Mouse (Mus musculus) heart, embryonic 16.5 days (tissue): ENCODE data around the gene Ubap2. TPM values are rescaled to one million over a fixed set of nuclear protein-coding genes. Genes with fewer than 3 reads are reported as not detected.

Source experiments
- ATAC-seq: fragments of 200-750 bp; cut with Nextera tagmentation; replicated peaks from 2 replicates; pipeline ENCODE4 v1.8.0; 2017; ENCODE audit warnings: moderate number of reproducible peaks; ENCODE audit not compliant: insufficient read depth, low FRiP score; ENCODE audit errors: extremely low read depth
- H3K27ac ChIP-seq: fragments of 300-500 bp; sonication (generic); 2 replicates; pipeline ENCODE4 v1.5.1; 2014; ENCODE audit warnings: mild to moderate bottlenecking, low read length, control low read depth, moderate library complexity
- H3K27me3 ChIP-seq: fragments of 300-500 bp; sonication (generic); 2 replicates; pipeline ENCODE4 v1.6.1; 2014; ENCODE audit warnings: low read length, mixed read lengths; ENCODE audit not compliant: control insufficient read depth, insufficient read depth
- H3K36me3 ChIP-seq: fragments of 300-500 bp; sonication (generic); 2 replicates; pipeline ENCODE4 v1.6.1; 2014; ENCODE audit not compliant: control insufficient read depth, insufficient read depth
- H3K4me1 ChIP-seq: fragments of 300-500 bp; sonication (generic); 2 replicates; pipeline ENCODE4 v1.6.1; 2014; ENCODE audit warnings: low read length, mixed read lengths; ENCODE audit not compliant: control insufficient read depth, insufficient read depth
- H3K4me2 ChIP-seq: fragments of 300-500 bp; sonication (generic); 2 replicates; pipeline ENCODE4 v1.6.1; 2014; ENCODE audit warnings: low read depth, mild to moderate bottlenecking, control low read depth, low read length
- H3K4me3 ChIP-seq: fragments of 300-500 bp; sonication (generic); 2 replicates; pipeline ENCODE4 v1.5.1; 2014; ENCODE audit warnings: mild to moderate bottlenecking, control low read depth, low read length
- H3K9ac ChIP-seq: fragments of 300-500 bp; sonication (generic); 2 replicates; pipeline ENCODE4 v1.6.1; 2014; ENCODE audit warnings: low read length, control low read depth
- H3K9me3 ChIP-seq: fragments of 300-500 bp; sonication (generic); replicated peaks from 2 replicates; pipeline ENCODE4 v1.6.1; 2016; ENCODE audit warnings: low read length; ENCODE audit not compliant: control insufficient read depth
- WGBS: fragments of 180-500 bp; shearing (Covaris S2); extraction: QIAGEN DNeasy Blood & Tissue Kit; methylation state at CpG from one replicate; pipeline ENCODE4 v1.1.7; 2014; 5-methylcytosine and 5-hydroxymethylcytosine counted together
- polyA plus RNA-seq: library from polyadenylated mRNA; unstranded; fragments of >200 nt; fragmentation: Nextera tagmentation; extraction: Ambion mirVana; gene quantifications from 2 replicates; pipeline ENCODE4 v1.2.1, GENCODE M21; 2015

Ubap2 gene
- polyA plus RNA-seq, 1 experiment from 2014 or later = 59.2 TPM

DNA sequence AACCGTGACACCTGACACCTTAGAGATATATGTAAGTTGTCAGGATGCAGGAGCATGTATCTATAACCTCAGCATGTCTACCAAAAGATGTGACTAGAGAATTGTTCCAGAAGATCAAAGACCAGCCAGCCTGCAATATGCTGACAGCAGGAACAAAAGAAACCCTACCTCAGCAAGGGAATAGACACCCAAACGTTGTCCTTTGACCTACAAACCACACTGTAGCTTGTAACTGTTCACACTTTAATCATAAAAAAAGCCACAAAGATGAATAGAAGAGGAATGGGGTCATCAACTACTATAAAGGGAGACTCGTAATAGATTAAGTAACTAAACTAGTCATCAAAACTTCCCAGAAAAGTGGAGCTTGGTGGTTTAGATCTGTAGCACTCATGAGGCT is 34.0 kb downstream of the Ubap2 start:
- H3K27ac ChIP-seq = no peak overlapping the region
- H3K4me2 ChIP-seq = no peak overlapping the region
- H3K4me3 ChIP-seq = no peak overlapping the region
- peaks cover 11% of the 10 kb centered on the region for H3K36me3 ChIP-seq
- peaks cover 3% of the 10 kb centered on the region; the same call in 1 of the 2 replicates for H3K4me1 ChIP-seq
- 66% methylated on average over 3 of the region's 3 CpGs for WGBS
- ATAC-seq = no peak
- H3K9ac ChIP-seq = no peak overlapping the region
- H3K9me3 ChIP-seq = no peaks in the 10 kb centered on the region
- no peaks in the 10 kb centered on the region for H3K27me3 ChIP-seq

DNA sequence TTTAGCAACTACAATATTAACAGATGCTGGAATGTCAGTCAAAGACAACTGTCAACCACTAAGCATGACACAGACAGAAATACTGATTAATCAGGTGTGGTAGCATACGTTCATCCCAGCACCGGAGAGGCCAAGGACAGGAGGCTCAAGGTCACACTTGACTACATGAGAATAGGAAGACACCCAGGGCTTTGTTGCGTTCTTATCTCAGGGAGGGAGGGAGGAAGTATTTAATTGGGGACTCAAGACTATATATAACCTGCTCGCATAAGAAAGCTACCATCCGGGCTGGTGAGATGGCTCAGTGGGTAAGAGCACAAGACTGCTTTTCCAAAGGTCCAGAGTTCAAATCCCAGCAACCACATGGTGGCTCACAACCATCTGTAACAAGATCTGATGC is 39.3 kb downstream of the Ubap2 start:
- Histone ChIP-seq H3K27me3 (no peaks in the 10 kb centered on the region), H3K4me1 (peaks cover 3% of the 10 kb centered on the region; the same call in 1 of the 2 replicates), H3K4me2 (no peak overlapping the region), H3K27ac (no peak overlapping the region), H3K36me3 (peaks cover 32% of the 10 kb centered on the region), H3K9me3 (no peaks in the 10 kb centered on the region), H3K9ac (no peak overlapping the region), H3K4me3 (no peak overlapping the region)
- WGBS = 54% methylated on average over 5 of the region's 5 CpGs
- ATAC-seq = no peak

DNA sequence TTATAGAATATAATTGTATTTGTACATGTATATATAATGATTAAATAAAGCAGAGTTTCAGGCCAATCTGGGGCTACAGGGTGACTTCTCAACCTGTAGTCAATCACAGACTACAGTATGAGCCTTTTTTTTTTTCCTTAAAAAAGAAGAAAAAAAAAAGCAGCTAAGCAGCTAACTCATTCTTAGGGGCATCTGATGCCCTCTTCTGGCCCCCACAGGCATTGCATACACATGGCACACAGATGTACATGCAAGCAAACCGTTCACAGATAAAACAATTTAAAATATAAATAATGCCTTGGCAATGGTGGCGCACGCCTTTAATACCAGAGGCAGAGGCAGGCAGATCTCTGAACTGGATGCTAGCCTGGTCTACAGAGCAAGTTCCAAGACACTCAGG is 48.6 kb downstream of the Ubap2 start:
- 79% methylated on average over 3 of the region's 3 CpGs for WGBS
- peaks cover 71% of the 10 kb centered on the region for H3K36me3 ChIP-seq
- no peaks in the 10 kb centered on the region for H3K9me3 ChIP-seq
- no peaks in the 10 kb centered on the region for H3K4me1 ChIP-seq
- H3K9ac ChIP-seq = no peak overlapping the region
- H3K27me3 ChIP-seq = no peaks in the 10 kb centered on the region
- H3K27ac ChIP-seq = no peak overlapping the region
- no peak for ATAC-seq
- H3K4me2 ChIP-seq = no peak overlapping the region
- no peak overlapping the region for H3K4me3 ChIP-seq

DNA sequence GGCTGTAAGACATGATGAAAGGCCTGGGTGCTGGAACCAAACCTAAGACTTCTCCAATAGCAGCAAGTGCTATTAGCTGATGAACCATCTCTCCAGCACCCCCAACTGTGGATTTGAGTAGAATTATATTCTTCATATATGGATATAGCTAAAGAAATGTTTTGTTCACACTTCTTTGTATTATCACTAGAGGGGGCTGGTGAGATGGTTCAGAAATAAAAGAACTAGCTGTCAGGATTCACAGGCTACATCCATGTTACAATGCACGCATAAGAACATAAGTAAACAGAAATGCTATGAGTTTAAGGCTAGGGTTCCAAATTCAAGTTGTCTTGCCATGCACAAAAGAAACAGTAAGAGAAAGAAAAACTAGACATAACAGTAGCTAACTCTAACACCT is 49.5 kb downstream of the Ubap2 start:
- H3K4me3 ChIP-seq = no peak overlapping the region
- 81% methylated on average over 1 of the region's 1 CpGs for WGBS
- no peaks in the 10 kb centered on the region for H3K27me3 ChIP-seq
- peaks cover 69% of the 10 kb centered on the region for H3K36me3 ChIP-seq
- no peak overlapping the region for H3K4me2 ChIP-seq
- H3K9ac ChIP-seq = no peak overlapping the region
- H3K27ac ChIP-seq = no peak overlapping the region
- H3K4me1 ChIP-seq = no peaks in the 10 kb centered on the region
- ATAC-seq = no peak
- H3K9me3 ChIP-seq = no peaks in the 10 kb centered on the region

DNA sequence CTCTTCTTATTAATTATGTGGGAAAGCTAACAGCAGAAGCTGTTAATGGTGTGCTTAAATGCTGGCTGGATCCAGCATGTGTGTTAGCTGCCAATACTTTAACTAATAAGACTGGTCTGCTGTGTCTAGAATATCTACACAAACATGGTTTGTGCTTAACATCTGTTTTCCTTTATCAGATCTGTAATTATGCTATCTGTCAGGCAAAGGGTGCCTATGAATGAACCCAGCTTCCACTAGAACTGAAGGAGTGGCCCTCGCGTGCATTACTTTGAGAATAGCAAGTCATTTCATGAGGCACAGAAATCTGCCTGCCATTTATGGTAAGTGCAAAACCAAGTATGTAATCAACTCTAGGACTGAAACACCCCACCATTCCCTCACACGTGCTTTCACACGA is 66.9 kb downstream of the Ubap2 start:
- H3K4me1 ChIP-seq = no peaks in the 10 kb centered on the region
- ATAC-seq = no peak
- no peaks in the 10 kb centered on the region for H3K9me3 ChIP-seq
- H3K36me3 ChIP-seq = peaks cover 78% of the 10 kb centered on the region
- no peak overlapping the region for H3K9ac ChIP-seq
- no peak overlapping the region for H3K4me2 ChIP-seq
- H3K27me3 ChIP-seq = no peaks in the 10 kb centered on the region
- H3K27ac ChIP-seq = no peak overlapping the region
- WGBS = 75% methylated on average over 4 of the region's 4 CpGs
- H3K4me3 ChIP-seq = no peak overlapping the region

DNA sequence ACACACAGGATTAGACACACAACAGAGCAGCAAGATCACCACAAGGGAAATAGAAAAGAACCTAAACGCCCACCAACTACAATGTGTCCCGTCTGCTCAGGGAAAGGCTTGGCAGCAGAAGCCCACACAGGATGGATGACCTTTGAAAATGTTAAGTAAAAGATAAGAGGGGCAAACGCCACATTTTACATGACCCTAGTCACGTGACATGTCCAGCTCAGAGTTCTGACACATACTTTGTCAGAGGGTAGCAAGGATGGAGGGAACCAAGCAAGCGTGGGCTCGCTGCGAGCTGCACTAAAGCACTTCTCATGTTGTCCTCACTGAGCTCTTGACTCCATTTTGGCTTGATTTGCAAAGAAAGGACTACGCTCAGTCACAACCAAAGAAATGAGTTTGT is 69.2 kb downstream of the Ubap2 start:
- Histone ChIP-seq H3K9ac (no peak overlapping the region), H3K4me1 (no peaks in the 10 kb centered on the region), H3K4me2 (no peak overlapping the region), H3K27ac (no peak overlapping the region), H3K4me3 (no peak overlapping the region), H3K9me3 (no peaks in the 10 kb centered on the region), H3K36me3 (peaks cover 82% of the 10 kb centered on the region), H3K27me3 (no peaks in the 10 kb centered on the region)
- ATAC-seq = no peak
- WGBS = 80% methylated on average over 8 of the region's 8 CpGs

DNA sequence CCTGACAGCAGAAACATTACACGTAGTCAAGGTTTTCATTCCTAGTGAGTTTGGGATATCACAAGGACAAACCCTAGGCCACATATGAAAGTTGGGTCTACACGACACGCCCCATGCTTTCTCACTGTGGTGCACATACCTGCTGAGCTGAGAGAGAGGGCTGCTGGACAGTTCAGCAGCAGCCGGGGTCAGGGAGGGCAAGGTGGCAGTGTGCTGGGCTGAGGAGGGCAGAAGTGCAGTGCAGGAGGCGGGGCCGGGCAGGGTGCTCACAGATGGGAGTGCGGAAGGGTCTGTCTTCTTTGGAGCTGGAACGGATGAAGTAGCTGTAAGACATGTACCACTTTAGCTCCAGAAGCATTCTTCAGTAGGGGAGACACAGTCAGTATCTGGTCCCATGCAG is 72.8 kb downstream of the Ubap2 start:
- no peak overlapping the region for H3K4me3 ChIP-seq
- no peak overlapping the region for H3K27ac ChIP-seq
- no peaks in the 10 kb centered on the region for H3K27me3 ChIP-seq
- H3K36me3 ChIP-seq = peaks cover 79% of the 10 kb centered on the region
- no peaks in the 10 kb centered on the region for H3K9me3 ChIP-seq
- peaks cover 3% of the 10 kb centered on the region for H3K4me1 ChIP-seq
- no peak overlapping the region for H3K4me2 ChIP-seq
- 88% methylated on average over 8 of the region's 8 CpGs for WGBS
- H3K9ac ChIP-seq = no peak overlapping the region
- ATAC-seq = no peak

DNA sequence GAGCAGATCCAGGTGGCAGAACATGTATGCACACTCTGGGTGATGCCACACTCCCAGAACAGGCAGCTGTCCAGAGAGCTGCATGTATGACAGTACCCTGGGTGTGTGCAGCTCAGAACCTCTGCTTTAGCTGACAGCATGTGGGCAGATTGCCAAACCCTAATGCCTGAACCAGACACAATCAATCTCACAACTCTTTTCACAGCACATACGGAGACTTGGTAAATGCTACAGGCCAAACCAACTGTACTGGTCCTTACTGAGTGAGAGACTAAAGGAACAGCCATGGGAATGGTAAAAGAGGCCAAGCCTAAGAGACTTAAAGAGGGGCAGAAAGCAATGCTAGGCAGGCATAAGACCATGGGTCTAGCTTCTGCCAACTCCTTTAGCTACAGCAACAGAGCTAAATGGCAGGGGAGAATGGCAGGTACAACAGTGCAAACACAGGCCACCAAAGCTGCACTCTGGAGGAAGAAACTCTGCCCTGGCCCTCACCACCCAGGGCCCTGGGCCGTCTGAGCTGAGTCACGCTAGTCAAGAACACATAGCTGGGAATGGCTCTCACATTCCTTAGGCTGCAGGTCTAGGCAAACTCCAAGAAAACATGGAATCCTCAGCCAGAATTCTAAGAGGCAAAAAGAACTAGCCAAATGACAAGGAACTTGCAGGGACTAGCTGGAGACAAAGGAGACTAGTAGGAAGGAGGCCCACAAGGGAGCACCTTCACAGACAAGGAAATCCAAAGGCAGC is 77.9 kb downstream of the Ubap2 start:
- no peaks in the 10 kb centered on the region for H3K9me3 ChIP-seq
- WGBS = 32% methylated on average over 3 of the region's 3 CpGs
- no peaks in the 10 kb centered on the region for H3K27me3 ChIP-seq
- H3K27ac ChIP-seq = peak overlapping the region; percentile 28
- no peak overlapping the region for H3K9ac ChIP-seq
- H3K4me1 ChIP-seq = peaks cover 6% of the 10 kb centered on the region
- H3K36me3 ChIP-seq = peaks cover 60% of the 10 kb centered on the region
- H3K4me3 ChIP-seq = no peak overlapping the region
- ATAC-seq = 0 out of 2 replicates have a peak, but pooled peaks have one; percentile 29
- H3K4me2 ChIP-seq = no peak overlapping the region

DNA sequence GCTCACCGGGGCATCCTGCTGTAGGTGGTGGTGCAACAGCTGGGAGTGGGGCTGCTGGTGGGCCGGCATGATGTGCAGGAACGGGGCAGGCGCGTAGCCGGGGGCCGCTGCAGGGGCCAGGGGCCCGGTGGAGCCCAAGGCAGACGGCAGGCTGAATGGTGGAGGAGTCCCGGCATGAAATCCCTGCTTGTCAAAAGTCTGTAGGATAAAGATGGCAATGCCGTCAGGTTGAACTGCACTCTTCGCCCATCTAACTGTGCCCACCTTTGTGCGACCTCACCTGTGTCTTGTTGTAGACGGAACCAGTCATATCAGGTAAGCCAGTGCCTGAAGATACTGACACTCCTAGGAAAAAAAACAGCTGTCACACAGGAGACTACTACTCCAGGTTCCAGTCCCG is 79.6 kb downstream of the Ubap2 start:
- peaks cover 6% of the 10 kb centered on the region for H3K4me1 ChIP-seq
- WGBS = 86% methylated on average over 15 of the region's 15 CpGs
- no peaks in the 10 kb centered on the region for H3K27me3 ChIP-seq
- H3K4me2 ChIP-seq = no peak overlapping the region
- H3K36me3 ChIP-seq = peaks cover 54% of the 10 kb centered on the region
- no peak overlapping the region for H3K27ac ChIP-seq
- H3K9ac ChIP-seq = no peak overlapping the region
- H3K9me3 ChIP-seq = no peaks in the 10 kb centered on the region
- ATAC-seq = no peak
- H3K4me3 ChIP-seq = no peak overlapping the region
